Mouse (Mus musculus): ENCODE data around the gene Btnl2.

Btnl2 gene

GRCm38 (mm10) chr17:34349429-34349828, 5.2 kb upstream of the Btnl2 start:
- DNase-seq, result peak; percentile 94 to 95

DNA sequence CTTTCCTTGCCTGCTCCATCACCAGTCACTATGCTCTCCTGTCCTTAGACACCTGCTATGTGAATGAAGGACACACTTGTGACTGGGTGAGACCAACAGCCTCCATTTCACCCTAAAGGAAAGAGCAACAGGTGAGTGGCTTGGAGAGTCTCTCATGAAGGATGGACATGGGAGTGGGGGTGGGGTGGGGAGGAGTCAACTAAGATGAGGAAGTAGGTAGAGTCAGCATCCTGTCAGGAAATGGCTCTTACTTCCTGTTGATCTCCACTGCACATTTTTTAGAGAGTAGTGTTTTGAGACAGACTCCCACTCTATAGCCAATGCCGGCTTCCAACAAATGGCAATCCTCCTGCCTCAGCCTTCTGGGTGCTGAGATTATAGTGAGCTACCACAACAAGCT, 318 bp downstream of the Btnl2 start:
- peak; percentile 81 to 85 for DNase-seq

GRCm38 (mm10) chr17:34362954-34363546, 8.4 kb downstream of the Btnl2 start:
- DNase-seq, result peak; percentile 45 to 57

DNA sequence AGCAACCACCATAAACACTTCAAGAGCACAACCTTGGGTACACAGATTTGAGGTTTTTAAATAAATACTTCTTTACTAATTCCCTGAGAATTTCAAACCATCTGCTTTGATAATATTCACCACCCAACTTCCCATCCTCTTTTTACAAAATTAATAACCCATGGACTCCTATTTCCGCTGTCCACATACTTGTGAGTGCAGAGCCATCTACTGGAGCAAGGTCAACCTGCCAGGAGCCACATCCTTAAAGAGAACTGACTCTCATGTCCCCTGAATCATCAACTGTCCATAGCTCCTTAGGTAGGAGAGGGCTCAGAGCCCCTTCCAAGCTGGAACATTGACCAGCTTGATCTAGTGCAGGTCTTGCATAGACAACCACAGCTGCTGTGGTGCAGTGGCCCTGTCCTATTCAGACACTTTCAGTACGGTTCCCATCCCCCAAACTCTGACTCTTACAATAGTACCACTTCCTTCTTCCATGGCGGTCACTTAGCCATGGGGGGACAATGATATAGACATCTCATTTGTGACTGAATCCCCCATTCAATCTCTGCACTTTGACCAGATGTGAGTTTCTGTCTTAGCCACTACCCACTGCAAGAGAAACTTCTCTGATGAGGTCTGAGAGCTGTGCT, 9.2 kb downstream of the Btnl2 start:
- DNase-seq, result no peak

- DNase-seq, result no peak
These were observed 10.4 kb downstream of the Btnl2 start for GRCm38 (mm10) chr17:34365031-34365430.

GRCm38 (mm10) chr17:34370563-34370962, 15.9 kb downstream of the Btnl2 start:
- DNase-seq, result no peak

DNA sequence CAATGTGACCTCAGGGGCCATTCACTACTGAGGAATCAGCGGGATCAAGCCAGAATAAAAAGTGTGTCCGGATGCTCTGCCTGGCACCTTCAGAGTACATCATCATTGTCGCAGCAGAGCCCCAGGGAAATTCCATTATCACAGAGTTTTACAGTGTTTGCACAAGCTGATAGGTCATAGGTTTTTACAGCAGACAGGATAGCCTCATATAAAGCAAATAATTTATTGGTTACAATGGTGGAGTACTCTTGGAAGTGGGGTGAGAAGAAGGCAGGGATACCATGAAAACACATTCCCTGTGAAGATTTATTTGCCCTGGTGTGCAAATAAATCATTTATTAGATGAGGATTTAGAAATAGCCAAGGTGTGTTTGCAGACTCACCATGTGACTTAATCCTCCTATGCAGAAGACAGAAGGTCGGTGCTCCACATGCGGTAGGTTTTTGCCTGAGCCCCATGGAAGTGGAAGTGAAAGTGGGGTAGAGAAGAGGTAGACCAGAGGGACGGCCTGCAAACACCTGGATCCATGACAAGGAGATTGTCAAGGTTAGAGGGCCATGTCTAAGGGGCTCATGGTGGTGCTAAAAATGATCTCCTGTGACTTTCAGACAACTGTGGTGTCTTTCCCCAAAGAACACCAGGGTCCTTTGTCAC, 18.6 kb downstream of the Btnl2 start:
- no peak for DNase-seq

DNA sequence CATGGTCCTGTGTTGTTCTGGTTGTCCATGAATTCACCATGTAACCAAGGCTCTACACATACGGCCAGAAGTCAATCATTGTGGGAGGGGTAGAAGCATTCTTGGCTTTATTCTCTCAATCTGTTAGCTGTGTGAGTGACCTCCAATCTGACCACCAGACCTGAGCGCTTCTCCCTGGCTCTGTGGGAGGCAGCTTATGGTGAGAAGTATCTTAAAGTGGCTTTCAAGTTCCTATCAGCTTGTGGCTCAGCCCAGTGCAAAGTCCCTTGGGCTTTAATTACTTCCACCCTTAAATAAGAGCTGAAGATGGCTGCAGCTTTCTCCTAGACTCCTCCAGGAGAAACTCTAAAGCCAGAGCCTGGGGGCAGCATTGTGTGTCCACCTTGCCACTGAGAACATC, 22.2 kb downstream of the Btnl2 start, which contains the start of gene Btnl1:
Btnl1 (plus strand) TSS at position 286 of the 400 bp plus-strand sequence.
- DNase-seq, result no peak

DNA sequence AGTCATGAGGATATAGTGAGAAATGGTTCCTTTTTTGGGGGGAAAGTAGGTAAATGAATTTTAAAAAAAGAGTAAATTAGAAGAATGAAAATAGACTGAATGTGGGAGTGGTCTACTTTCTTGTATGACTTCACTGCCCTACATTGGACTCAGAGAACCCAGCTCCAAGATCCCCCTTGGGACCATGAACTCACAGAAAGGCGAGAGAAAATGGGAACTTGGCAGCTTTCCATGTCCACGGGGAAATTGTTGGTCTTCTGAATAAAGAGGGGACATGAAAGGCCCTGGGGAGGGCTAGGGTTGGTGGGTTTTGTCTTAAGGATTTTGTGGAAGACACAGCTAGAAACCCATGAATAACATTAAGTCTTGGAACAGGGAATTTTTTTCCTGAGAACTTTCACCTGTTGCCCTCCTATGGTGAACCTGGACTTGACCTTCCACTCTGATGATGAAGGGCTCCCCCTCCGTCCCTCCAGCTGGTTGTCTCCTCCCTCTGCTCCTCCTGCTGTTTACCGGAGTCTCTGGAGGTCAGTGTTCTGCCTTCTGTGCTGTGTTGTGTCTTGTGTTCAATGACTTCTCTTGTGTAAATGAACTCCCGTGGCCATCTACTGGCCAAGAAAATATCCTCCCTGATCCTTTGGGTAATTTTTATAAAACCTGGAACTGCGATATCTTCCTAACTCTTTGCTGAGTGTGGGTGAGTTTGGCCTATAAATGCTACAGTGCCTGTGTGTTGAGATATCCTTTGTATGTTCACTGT, 23.0 kb downstream of the Btnl2 start:
- DNase-seq, result peak; percentile 35

GRCm38 (mm10) chr17:34378716-34379115, 24.1 kb downstream of the Btnl2 start:
- DNase-seq, result peak; percentile 51 to 53

- no peak for DNase-seq
These were observed 24.8 kb downstream of the Btnl2 start for GRCm38 (mm10) chr17:34379451-34379850.

- no peak for DNase-seq
These were observed 27.3 kb downstream of the Btnl2 start for GRCm38 (mm10) chr17:34381876-34382275.

DNA sequence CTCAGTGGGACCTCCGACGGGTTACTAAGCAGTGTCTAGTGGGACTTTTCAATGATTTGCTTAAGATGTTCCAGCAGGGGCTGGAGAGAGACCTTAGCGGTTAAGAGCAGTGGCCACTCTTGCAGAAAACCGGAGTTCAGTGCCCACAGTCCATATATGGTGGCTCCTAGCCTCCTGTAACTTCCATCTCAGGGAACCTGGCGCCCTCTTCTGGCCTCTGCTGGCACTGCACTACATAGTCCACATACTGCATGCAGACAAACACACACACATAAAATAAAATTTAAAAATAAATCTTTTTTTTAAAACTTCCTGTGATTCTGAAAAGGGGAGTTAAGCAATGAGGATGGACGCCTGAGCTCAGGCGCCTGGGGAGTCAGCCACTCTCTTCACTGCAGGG, 28.6 kb downstream of the Btnl2 start:
- DNase-seq, result peak; percentile 86

GRCm38 (mm10) chr17:34384699-34385098, 30.1 kb downstream of the Btnl2 start:
- no peak for DNase-seq

DNA sequence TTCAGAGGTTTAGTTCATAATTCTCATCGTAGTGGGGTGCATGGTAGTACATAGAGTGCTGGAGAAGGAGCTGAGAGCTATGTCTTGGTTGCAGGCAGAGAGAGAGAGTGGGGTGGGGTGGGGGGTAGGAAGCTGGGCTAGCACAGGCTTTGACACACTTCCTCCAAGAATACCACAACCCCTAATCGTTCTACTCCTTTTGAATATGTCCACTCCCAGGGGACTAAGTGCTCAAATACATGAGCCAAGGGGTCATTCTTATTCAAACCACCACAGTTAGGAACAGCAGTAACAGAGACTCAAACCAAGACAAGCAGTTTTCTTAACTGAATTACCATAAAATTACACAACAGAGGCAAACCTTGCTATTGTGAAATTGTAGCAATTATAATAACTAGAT, 32.0 kb downstream of the Btnl2 start:
- DNase-seq, result no peak

- peak; percentile 67 to 73 for DNase-seq
These were observed 33.9 kb downstream of the Btnl2 start for GRCm38 (mm10) chr17:34388513-34388912.

- DNase-seq, result no peak
These were observed 36.9 kb downstream of the Btnl2 start for GRCm38 (mm10) chr17:34391507-34391906.

DNA sequence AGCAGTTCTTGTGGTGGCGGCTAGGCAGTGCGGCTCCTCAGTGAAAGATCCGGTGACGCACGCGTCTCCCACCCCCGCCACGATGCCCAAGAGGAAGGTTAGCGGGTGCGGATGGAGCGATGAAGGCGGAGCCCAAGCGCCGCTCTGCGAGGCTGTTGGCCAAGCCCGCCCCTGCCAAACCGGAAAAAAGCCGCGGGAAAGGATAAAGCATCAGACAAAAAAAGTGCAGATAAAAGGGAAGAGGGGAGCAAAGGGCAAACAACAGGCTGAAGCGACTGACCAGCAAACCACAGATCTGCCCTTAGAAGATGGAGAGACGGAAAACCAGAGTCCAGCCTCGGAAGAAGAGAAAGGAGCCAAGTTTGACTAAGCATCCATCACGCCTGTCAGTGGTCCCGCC, 37.7 kb downstream of the Btnl2 start:
- peak; percentile 46 for DNase-seq

- DNase-seq, result peak; percentile 58 to 67
These were observed 42.7 kb downstream of the Btnl2 start for GRCm38 (mm10) chr17:34397357-34397756.

- peak; percentile 76 to 81 for DNase-seq
These were observed 43.6 kb downstream of the Btnl2 start for GRCm38 (mm10) chr17:34398058-34398710.

- DNase-seq, result peak; percentile 85
These were observed 44.2 kb downstream of the Btnl2 start, which contains the start of gene BC051142 for GRCm38 (mm10) chr17:34398711-34399393. Gene BC051142 (plus strand): TSS chr17:34398820.

DNA sequence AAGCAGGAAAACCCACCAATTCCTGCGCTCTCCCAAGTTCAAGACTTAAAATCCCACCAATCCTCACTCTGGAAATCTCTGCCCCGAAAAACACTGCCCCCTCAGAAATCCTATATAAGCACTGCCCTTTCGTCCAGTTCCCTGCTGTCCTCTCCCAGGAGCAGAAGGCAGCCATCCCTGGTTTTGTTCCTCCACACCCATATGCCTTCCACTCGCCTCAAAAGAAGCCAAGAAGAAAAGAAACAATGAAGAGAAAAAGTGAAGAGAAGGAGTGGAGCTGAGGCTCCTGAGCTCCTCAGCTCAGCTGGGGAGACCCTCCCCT, 44.7 kb downstream of the Btnl2 start:
- no peak for DNase-seq

All from B cell, adult 2 months (primary cell).